Mouse (Mus musculus): ENCODE measurements at regions not wholly inside any gene's neighbourhood (a gene's known extent, or its start where the extent isn't known, plus 50 kb on each side); places are given as distances from the start of the nearest gene placed in this dataset.

DNA sequence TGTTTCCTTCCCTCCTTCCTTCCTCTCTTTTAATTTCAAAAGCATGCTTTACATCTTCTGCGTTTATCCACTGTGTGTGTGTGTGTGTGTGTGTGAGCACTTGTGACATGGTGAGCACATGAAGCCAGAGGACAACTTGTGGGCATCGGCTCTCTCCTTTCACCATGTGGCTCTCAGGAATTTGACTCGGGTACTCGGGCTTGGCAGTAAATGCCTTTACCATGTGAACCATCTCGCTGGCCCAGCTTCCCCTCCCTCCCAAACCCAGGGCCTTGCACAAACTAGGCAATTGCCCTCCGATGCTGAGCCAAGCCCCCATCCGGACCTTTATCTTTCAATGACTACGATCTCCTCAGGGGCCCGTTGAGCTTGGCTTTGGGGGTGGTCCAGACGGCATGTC lies 99.1 kb downstream of the Vegfa start:
- no peak for TF ChIP-seq CTCF (IDR thresholded peaks at IDR 0.05; ENCODE audit: low read depth, low read length)
- no peak for TF ChIP-seq POLR2A (IDR thresholded peaks at IDR 0.05; ENCODE audit: extremely low read depth, insufficient read depth, low read length)

Data from liver, adult 2 months (tissue).